Comparison of ENCODE assay signal across 10 mouse cellular contexts in the genomic region with DNA sequence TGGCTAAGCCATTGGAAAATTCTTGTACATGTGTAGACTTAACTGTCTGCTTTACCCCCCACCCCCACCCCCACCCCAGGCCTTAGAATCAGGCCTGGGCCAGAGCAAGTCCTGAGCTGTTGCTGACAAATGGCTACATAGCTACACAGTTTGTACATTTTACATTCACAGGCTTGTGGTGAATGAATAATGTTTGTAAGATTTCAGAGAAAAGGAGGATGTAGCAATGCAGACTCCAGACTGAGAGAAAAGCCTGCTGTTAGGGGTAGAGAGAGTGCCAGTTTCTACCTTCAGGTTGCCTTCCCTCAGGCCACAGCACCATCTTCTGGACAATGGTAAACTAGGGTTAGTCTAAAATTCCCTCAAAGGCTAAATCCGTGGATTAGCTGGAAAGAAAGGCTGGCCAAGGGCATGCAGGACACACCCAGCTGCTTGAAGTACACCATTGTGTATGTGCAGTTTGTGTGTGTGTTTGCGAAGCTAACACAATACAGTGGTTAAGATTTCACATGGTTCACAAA.
DNase-seq lines count a peak whose midpoint lies in the region; ATAC-seq and TF ChIP-seq lines count a peak whose summit lies in the region.
"Had no signal": no experiment of that assay in that cellular context is flagged by ENCODE, and none has a peak within 500 bp of the region (broad histone marks: within the 10 kb centered on the region; RNA-seq: fewer than 3 reads in every experiment).

No protein-coding gene starts in this region.

- TF ChIP-seq POLR2A in cerebellum, adult 2 months (IDR thresholded peaks at IDR 0.05; ENCODE audit: borderline replicate concordance, insufficient read depth, low read length): no peak

- H3K4me3 ChIP-seq in cerebellum, adult 2 months (replicated peaks; ENCODE audit: insufficient read depth, low read depth, low read length): no peak overlapping the region
- no peak overlapping the region for H3K4me3 ChIP-seq in intestine, embryonic 14.5 days (ENCODE audit: low read depth, low read length)
- no peak overlapping the region for H3K4me3 ChIP-seq in intestine, embryonic 16.5 days (ENCODE audit: low read length)
- H3K4me3 ChIP-seq: limb, embryonic 12.5 days had no signal

- 57% methylated on average over 2 of the region's 2 CpGs for WGBS in cerebellum, adult 2 months
- WGBS in intestine, embryonic 14.5 days: 65% methylated on average over 2 of the region's 2 CpGs
- 67% methylated on average over 2 of the region's 2 CpGs for WGBS in intestine, embryonic 16.5 days

- no peak for ATAC-seq in intestine, embryonic 14.5 days (replicated peaks; ENCODE audit: low FRiP score, low TSS enrichment, low read depth)
- ATAC-seq in intestine, embryonic 16.5 days: no peak

- no peaks in the 10 kb centered on the region for H3K9me3 ChIP-seq in intestine, embryonic 14.5 days (ENCODE audit: control insufficient read depth, low read length)
- H3K9me3 ChIP-seq in intestine, embryonic 16.5 days (ENCODE audit: control insufficient read depth, low read length): no peaks in the 10 kb centered on the region
- H3K9me3 ChIP-seq: limb, embryonic 12.5 days had no signal

- peak; percentile 51; the same call in 1 of the 2 replicates for TF ChIP-seq CTCF in cerebellum, adult 2 months (IDR thresholded peaks at IDR 0.05; ENCODE audit: borderline replicate concordance, insufficient read depth, low read depth, low read length)

- H3K4me2 ChIP-seq in intestine, embryonic 14.5 days (ENCODE audit: low read length): no peak overlapping the region
- no peak overlapping the region for H3K4me2 ChIP-seq in intestine, embryonic 16.5 days (ENCODE audit: low read depth, low read length)
- H3K4me2 ChIP-seq: limb, embryonic 12.5 days had no signal

- H3K27ac ChIP-seq in cerebellum, adult 2 months (ENCODE audit: insufficient read depth, low read length): no peak overlapping the region
- no peak overlapping the region for H3K27ac ChIP-seq in intestine, embryonic 14.5 days (ENCODE audit: low read depth)
- no peak overlapping the region for H3K27ac ChIP-seq in intestine, embryonic 16.5 days (ENCODE audit: low read length)
- H3K27ac ChIP-seq: limb, embryonic 12.5 days had no signal

- DNase-seq in cerebellum, adult 2 months: peak in 1 of 2 experiments; percentile 31
- no peak for DNase-seq in cerebellum, postnatal 4 days (ENCODE audit: low spot score in 2 of 2)
- peak; percentile 20 for DNase-seq in intestine, embryonic 14.5 days (ENCODE audit: low spot score)
- peak; percentile 41 for DNase-seq in 416B (ENCODE audit: low read depth)
- peak; percentile 41 for DNase-seq in embryo, embryonic 11 days
- no peak for DNase-seq in layer of hippocampus, adult 18-20 months (ENCODE audit: low spot score in 2 of 2)
- DNase-seq in T-cell, adult 2 months (ENCODE audit: low spot score): no peak
- DNase-seq: heart, postnatal 14 days had no signal

- no peaks in the 10 kb centered on the region for H3K27me3 ChIP-seq in cerebellum, adult 2 months (ENCODE audit: control insufficient read depth, insufficient read depth, low read length)
- no peaks in the 10 kb centered on the region for H3K27me3 ChIP-seq in intestine, embryonic 14.5 days (replicated peaks; ENCODE audit: control insufficient read depth, insufficient read depth, low read length)
- H3K27me3 ChIP-seq in intestine, embryonic 16.5 days (replicated peaks; ENCODE audit: control insufficient read depth, insufficient read depth, low read length): no peaks in the 10 kb centered on the region
- H3K27me3 ChIP-seq: limb, embryonic 12.5 days had no signal

- H3K36me3 ChIP-seq in intestine, embryonic 14.5 days (ENCODE audit: control insufficient read depth, insufficient read depth, low read length): no peaks in the 10 kb centered on the region
- no peaks in the 10 kb centered on the region for H3K36me3 ChIP-seq in intestine, embryonic 16.5 days (ENCODE audit: control insufficient read depth, insufficient read depth, low read length)
- H3K36me3 ChIP-seq: limb, embryonic 12.5 days had no signal

- no peaks in the 10 kb centered on the region; the same call in 1 of the 2 replicates for H3K4me1 ChIP-seq in cerebellum, adult 2 months (ENCODE audit: control insufficient read depth, insufficient read depth, low read length)
- peaks cover 4% of the 10 kb centered on the region; the same call in 1 of the 2 replicates for H3K4me1 ChIP-seq in intestine, embryonic 14.5 days (replicated peaks; ENCODE audit: control insufficient read depth, insufficient read depth, low read length)
- 0 out of 2 replicates have a peak, but pooled peaks cover 2% of the 10 kb centered on the region for H3K4me1 ChIP-seq in intestine, embryonic 16.5 days (ENCODE audit: control insufficient read depth, insufficient read depth, low read length)

- H3K9ac ChIP-seq in intestine, embryonic 14.5 days (ENCODE audit: low read length): no peak overlapping the region
- no peak overlapping the region for H3K9ac ChIP-seq in intestine, embryonic 16.5 days (ENCODE audit: low read depth, low read length)
- H3K9ac ChIP-seq: limb, embryonic 12.5 days had no signal

Comparison
In these comparisons a context has a peak if more than half of its experiments do, and no peak if none do; other contexts are left out.
1. DNase-seq: peak in intestine, embryonic 14.5 days (single experiment), 416B (single experiment) and embryo, embryonic 11 days (single experiment); none in cerebellum, postnatal 4 days (0 of 2), layer of hippocampus, adult 18-20 months (0 of 2) and T-cell, adult 2 months (single experiment).